Mouse (Mus musculus) ovary, adult 18-20 months (tissue): ENCODE data around the gene Aph1a.
"Not testable (repeated sequence)": the region's sequence is repeated elsewhere in the genome, so short reads cannot be mapped to it uniquely, and the experiment has no call there.

ENCODE experiments used
- DNase-seq: peaks from one replicate; pipeline ENCODE4 v3.0.0; 2022; ENCODE audit warnings: low spot score, mixed read lengths

Gene Aph1a

GRCm38 (mm10) chr3:95893606-95894316, at the start of gene Aph1a:
TSS of gene Aph1a (plus strand) at chr3:95893969.
- DNase-seq, result peak; percentile 98

GRCm38 (mm10) chr3:95850611-95851010, 43.2 kb upstream of the Aph1a start:
- DNase-seq, result no peak

- no peak for DNase-seq
These were observed 42.5 kb upstream of the Aph1a start for GRCm38 (mm10) chr3:95851317-95851716.

GRCm38 (mm10) chr3:95855502-95856089, 38.2 kb upstream of the Aph1a start, which contains the start of gene Prpf3:
TSS of gene Prpf3 (minus strand) at chr3:95855885.
- peak; percentile 90 for DNase-seq

GRCm38 (mm10) chr3:95856115-95856514, 37.7 kb upstream of the Aph1a start:
- DNase-seq, result no peak

GRCm38 (mm10) chr3:95857050-95857449, 36.7 kb upstream of the Aph1a start:
- DNase-seq, result not testable (repeated sequence)

GRCm38 (mm10) chr3:95858278-95858677, 35.5 kb upstream of the Aph1a start:
- not testable (repeated sequence) for DNase-seq

- DNase-seq, result no peak
These were observed 33.4 kb upstream of the Aph1a start for GRCm38 (mm10) chr3:95860323-95860722.

GRCm38 (mm10) chr3:95861216-95861615, 32.6 kb upstream of the Aph1a start:
- no peak for DNase-seq

- DNase-seq, result no peak
These were observed 32.0 kb upstream of the Aph1a start for GRCm38 (mm10) chr3:95861796-95862195.

GRCm38 (mm10) chr3:95863578-95863977, 30.2 kb upstream of the Aph1a start:
- DNase-seq, result no peak

GRCm38 (mm10) chr3:95865050-95865449, 28.7 kb upstream of the Aph1a start:
- DNase-seq, result no peak

- no peak for DNase-seq
These were observed 28.2 kb upstream of the Aph1a start for GRCm38 (mm10) chr3:95865571-95865970.

- no peak for DNase-seq
These were observed 27.7 kb upstream of the Aph1a start for GRCm38 (mm10) chr3:95866071-95866470.

- no peak for DNase-seq
These were observed 26.4 kb upstream of the Aph1a start for GRCm38 (mm10) chr3:95867408-95867807.

GRCm38 (mm10) chr3:95870976-95871375, 22.8 kb upstream of the Aph1a start:
- DNase-seq, result no peak

- peak; percentile 83 for DNase-seq
These were observed 22.3 kb upstream of the Aph1a start, which contains the start of gene Mrps21 for GRCm38 (mm10) chr3:95871392-95871867. TSS of gene Mrps21 (minus strand) at chr3:95871519.

GRCm38 (mm10) chr3:95872048-95872447, 21.7 kb upstream of the Aph1a start:
- DNase-seq, result no peak

GRCm38 (mm10) chr3:95879063-95879462, 14.7 kb upstream of the Aph1a start:
- no peak for DNase-seq

- peak; percentile 96 for DNase-seq
These were observed 11.6 kb upstream of the Aph1a start, which contains the start of gene Ciart for GRCm38 (mm10) chr3:95881979-95882815. TSS of gene Ciart (minus strand) at chr3:95882251.

- DNase-seq, result peak; percentile 50
These were observed 10.8 kb upstream of the Aph1a start for GRCm38 (mm10) chr3:95882816-95883425.

- DNase-seq, result no peak
These were observed 9.4 kb upstream of the Aph1a start for GRCm38 (mm10) chr3:95884400-95884799.
